Mouse (Mus musculus): Measurements from ENCODE around the gene Cd8b1. TPM values are rescaled to one million over a fixed set of nuclear protein-coding genes. Genes with fewer than 3 reads are reported as not detected.
"Not testable (repeated sequence)": the region's sequence is repeated elsewhere in the genome, so short reads cannot be mapped to it uniquely, and the experiment has no call there.

The Cd8b1 gene
- polyA plus RNA-seq, 1 experiment from 2014 or later = 0.10 TPM

DNA sequence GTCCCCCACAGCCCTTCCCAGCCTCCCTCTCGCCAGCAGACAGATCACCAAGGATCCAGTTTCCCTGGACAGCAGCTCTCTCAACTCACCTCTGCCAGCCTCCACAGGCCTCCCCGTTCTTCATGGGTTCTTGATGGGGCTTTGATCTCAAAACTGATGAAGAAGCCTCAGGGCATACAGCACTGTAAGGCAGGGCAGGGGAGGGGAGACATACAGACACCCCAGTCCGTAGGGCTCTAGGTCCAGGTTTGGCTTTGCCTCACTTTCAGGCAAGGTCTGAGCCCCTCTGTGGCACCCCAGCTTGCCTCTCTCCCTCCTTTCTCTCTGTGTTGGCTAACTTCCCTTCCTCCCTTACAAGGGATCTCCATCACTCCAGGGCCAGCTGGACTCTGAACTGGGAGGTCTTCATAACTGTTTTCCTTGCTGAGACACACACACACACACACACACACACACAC, 733 bp upstream of the Cd8b1 start, which contains the start of gene Smyd1:
Gene Smyd1, minus strand, starts transcription at position 408 of the 458 bp plus-strand sequence.
- H3K27me3 ChIP-seq (ENCODE audit: insufficient read depth, low read length) = no peaks in the 10 kb centered on the region
- H3K4me2 ChIP-seq (replicated peaks; ENCODE audit: low read depth, low read length) = no peak within 1 kb of the TSS
- H3K27ac ChIP-seq (ENCODE audit: low read length) = no peak within 1 kb of the TSS
- WGBS = 65% methylated on average over 3 of the region's 3 CpGs
- H3K9me3 ChIP-seq (ENCODE audit: low read length) = no peaks in the 10 kb centered on the region
- no peak within 1 kb of the TSS for H3K4me3 ChIP-seq (ENCODE audit: low read length)
- H3K4me1 ChIP-seq (ENCODE audit: insufficient read depth, low read length) = no peaks in the 10 kb centered on the region
- no peak within 1 kb of the TSS for H3K9ac ChIP-seq (replicated peaks; ENCODE audit: low read length)
- H3K36me3 ChIP-seq (ENCODE audit: insufficient read depth, low read length) = no peaks in the 10 kb centered on the region
- ATAC-seq (ENCODE audit: low FRiP score, low TSS enrichment) = no peak

DNA sequence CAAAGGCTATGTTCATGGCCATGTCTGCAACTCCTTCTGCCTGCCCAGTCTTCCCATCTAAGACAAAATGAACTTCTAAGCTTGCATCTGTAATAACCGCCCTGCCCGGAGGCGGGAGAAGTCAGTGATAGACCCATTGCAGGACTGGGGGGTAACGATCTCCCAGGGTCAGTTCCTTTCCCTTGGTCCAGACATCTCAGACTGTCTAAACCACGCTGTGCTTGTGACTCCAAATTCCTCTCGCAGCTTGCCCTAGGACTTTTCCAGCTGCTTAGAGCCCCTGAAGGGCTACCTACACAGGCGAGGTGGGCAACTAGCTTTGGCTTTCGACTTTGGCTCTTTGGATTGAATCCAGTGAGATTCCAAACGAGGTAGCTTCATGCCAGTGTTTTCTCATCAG, 2.2 kb downstream of the Cd8b1 start:
- no peak for ATAC-seq (ENCODE audit: low FRiP score, low TSS enrichment)
- WGBS = 89% methylated on average over 9 of the region's 9 CpGs
- Histone ChIP-seq H3K4me1 (ENCODE audit: insufficient read depth, low read length) (no peaks in the 10 kb centered on the region), H3K4me3 (ENCODE audit: low read length) (no peak overlapping the region), H3K27me3 (ENCODE audit: insufficient read depth, low read length) (no peaks in the 10 kb centered on the region), H3K4me2 (replicated peaks; ENCODE audit: low read depth, low read length) (no peak overlapping the region), H3K9ac (replicated peaks; ENCODE audit: low read length) (no peak overlapping the region), H3K9me3 (ENCODE audit: low read length) (no peaks in the 10 kb centered on the region), H3K27ac (ENCODE audit: low read length) (no peak overlapping the region), H3K36me3 (ENCODE audit: insufficient read depth, low read length) (no peaks in the 10 kb centered on the region)

DNA sequence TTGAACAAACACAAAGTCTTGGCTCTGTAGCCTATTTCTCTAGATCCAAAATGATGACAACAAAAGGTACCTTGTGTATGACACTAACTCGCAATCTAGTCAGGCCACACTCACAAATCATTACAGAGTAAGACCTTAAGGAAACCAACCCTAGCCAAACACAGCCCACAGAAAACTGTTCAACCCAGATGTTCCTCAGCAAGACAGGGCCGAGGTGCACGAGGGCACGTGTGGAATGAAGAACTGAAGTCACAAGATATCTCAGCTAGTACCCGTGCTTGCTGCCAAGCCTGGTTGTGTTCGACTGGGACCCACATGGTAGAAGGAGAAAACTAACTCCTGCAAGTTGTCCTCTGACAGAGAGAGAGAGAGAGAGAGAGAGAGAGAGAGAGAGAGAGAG, 7.3 kb downstream of the Cd8b1 start:
- Histone ChIP-seq H3K27ac (ENCODE audit: low read length) (no peak overlapping the region), H3K4me1 (ENCODE audit: insufficient read depth, low read length) (no peaks in the 10 kb centered on the region), H3K4me2 (replicated peaks; ENCODE audit: low read depth, low read length) (no peak overlapping the region), H3K36me3 (ENCODE audit: insufficient read depth, low read length) (no peaks in the 10 kb centered on the region), H3K9me3 (ENCODE audit: low read length) (no peaks in the 10 kb centered on the region), H3K27me3 (ENCODE audit: insufficient read depth, low read length) (no peaks in the 10 kb centered on the region), H3K9ac (replicated peaks; ENCODE audit: low read length) (no peak overlapping the region), H3K4me3 (ENCODE audit: low read length) (no peak overlapping the region)
- no peak for ATAC-seq (ENCODE audit: low FRiP score, low TSS enrichment)
- WGBS = 83% methylated on average over 6 of the region's 6 CpGs

DNA sequence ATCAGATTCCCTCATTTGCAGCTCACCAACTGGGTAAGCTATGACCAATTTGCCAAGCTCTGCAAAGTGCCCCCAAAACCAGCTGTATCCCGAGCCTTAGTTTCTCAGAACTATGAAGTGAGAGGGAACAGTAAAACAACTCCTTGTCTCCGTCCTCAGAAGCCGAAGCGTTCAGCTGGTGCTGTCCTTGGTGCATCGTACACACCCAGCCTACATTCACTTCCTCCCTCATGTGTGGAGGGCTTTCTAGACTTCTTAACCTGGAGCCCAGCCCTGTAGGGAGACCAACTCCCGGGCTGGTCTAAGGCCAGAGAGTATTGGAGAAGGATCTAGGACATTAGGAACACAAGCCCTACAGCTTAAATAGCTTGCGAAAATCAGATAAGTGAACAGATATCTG, 7.9 kb downstream of the Cd8b1 start:
- WGBS = 74% methylated on average over 7 of the region's 7 CpGs
- H3K4me3 ChIP-seq (ENCODE audit: low read length) = no peak overlapping the region
- ATAC-seq (ENCODE audit: low FRiP score, low TSS enrichment) = no peak

DNA sequence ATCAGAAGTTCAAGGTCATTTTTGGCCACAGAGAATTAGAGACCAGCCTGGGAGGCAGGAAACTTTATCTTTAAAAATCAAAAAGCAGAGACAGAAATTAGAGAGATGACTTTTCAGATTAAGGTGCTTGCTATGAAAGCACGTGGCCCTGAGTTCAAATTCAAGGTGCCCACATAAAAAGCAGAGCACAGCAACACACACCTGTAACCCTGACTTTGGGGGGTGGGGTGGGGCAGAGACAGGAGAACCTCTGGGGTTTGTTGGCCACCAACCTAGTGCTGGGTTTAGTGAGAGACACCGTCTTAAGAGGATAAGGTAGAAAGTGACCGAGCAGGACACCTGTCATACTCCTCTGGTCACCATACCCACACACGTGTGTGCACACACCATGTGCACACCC, 8.9 kb downstream of the Cd8b1 start:
- H3K4me2 ChIP-seq (replicated peaks; ENCODE audit: low read depth, low read length); H3K36me3 ChIP-seq (ENCODE audit: insufficient read depth, low read length); H3K4me3 ChIP-seq (ENCODE audit: low read length); ATAC-seq (ENCODE audit: low FRiP score, low TSS enrichment); H3K27me3 ChIP-seq (ENCODE audit: insufficient read depth, low read length); H3K4me1 ChIP-seq (ENCODE audit: insufficient read depth, low read length); H3K9me3 ChIP-seq (ENCODE audit: low read length); H3K9ac ChIP-seq (replicated peaks; ENCODE audit: low read length); H3K27ac ChIP-seq (ENCODE audit: low read length): not testable (repeated sequence)
- WGBS = 81% methylated on average over 1 of the region's 4 CpGs

More for the DNA sequence above, 7.9 kb downstream of the Cd8b1 start:
- Histone ChIP-seq H3K27me3 (ENCODE audit: insufficient read depth, low read length) (no peaks in the 10 kb centered on the region), H3K4me2 (replicated peaks; ENCODE audit: low read depth, low read length) (no peak overlapping the region), H3K9me3 (ENCODE audit: low read length) (no peaks in the 10 kb centered on the region), H3K36me3 (ENCODE audit: insufficient read depth, low read length) (no peaks in the 10 kb centered on the region), H3K9ac (replicated peaks; ENCODE audit: low read length) (no peak overlapping the region), H3K4me1 (ENCODE audit: insufficient read depth, low read length) (no peaks in the 10 kb centered on the region), H3K27ac (ENCODE audit: low read length) (no peak overlapping the region)

DNA sequence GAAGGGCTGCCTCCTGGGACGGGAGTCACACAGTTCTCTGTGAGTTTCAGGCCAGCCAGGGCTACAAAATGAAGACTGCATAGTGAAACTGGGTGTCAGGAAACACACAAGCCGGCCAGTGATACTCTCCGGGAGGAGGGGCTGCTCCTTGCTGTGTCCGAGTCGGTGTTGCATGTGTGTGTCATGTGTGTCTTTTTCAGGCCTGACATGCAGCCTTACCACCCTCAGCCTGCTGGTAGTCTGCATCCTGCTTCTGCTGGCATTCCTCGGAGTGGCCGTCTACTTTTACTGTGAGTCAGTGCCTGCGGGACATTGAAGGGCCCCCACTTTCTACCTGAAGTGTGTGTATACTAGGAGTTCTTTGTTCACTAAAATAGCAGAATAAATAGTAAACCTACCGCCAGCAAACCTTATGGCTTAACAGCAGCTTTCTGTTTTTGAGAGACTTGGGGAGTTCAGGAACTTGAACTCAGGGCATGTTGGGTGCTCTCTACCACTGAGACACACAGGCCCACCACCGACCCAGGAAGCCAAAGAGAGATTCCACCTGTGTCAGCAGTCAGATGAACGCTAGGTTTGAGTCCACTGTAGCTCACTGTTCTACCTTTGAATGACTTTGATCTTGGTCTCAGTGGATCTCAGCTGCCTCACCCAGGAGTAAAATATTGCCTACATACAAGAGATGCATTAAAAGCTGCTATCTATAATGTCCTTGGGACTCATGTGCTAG, 9.8 kb downstream of the Cd8b1 start:
- Histone ChIP-seq H3K4me2 (replicated peaks; ENCODE audit: low read depth, low read length) (no peak overlapping the region), H3K4me3 (ENCODE audit: low read length) (no peak overlapping the region), H3K4me1 (ENCODE audit: insufficient read depth, low read length) (no peaks in the 10 kb centered on the region), H3K27me3 (ENCODE audit: insufficient read depth, low read length) (no peaks in the 10 kb centered on the region), H3K27ac (ENCODE audit: low read length) (no peak overlapping the region), H3K9me3 (ENCODE audit: low read length) (no peaks in the 10 kb centered on the region), H3K9ac (replicated peaks; ENCODE audit: low read length) (no peak overlapping the region), H3K36me3 (ENCODE audit: insufficient read depth, low read length) (no peaks in the 10 kb centered on the region)
- 86% methylated on average over 11 of the region's 11 CpGs for WGBS
- ATAC-seq (ENCODE audit: low FRiP score, low TSS enrichment) = no peak

DNA sequence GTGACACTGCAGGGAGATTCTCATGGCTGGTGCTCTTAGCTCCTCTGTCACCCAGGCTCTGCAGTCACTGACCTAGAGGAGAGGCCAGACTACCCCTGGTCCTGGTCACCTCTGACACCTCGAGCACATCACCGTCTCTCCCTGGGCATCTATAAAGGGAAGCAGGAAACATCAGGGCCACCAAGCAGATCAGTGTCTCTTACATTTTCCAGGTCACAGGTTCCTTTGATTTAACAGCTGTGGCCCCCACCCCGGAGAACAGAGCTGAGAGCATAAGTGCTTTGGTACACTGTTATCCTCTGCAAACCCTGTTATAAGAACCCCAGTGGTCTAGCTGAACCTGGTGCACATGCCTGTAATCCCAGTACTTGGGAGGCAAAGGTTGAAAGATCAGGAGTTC, 10.4 kb downstream of the Cd8b1 start:
- no peak overlapping the region for H3K4me2 ChIP-seq (replicated peaks; ENCODE audit: low read depth, low read length)
- H3K9me3 ChIP-seq (ENCODE audit: low read length) = no peaks in the 10 kb centered on the region
- no peaks in the 10 kb centered on the region for H3K4me1 ChIP-seq (ENCODE audit: insufficient read depth, low read length)
- no peak overlapping the region for H3K9ac ChIP-seq (replicated peaks; ENCODE audit: low read length)
- no peak overlapping the region for H3K27ac ChIP-seq (ENCODE audit: low read length)
- H3K27me3 ChIP-seq (ENCODE audit: insufficient read depth, low read length) = no peaks in the 10 kb centered on the region
- no peak for ATAC-seq (ENCODE audit: low FRiP score, low TSS enrichment)
- H3K4me3 ChIP-seq (ENCODE audit: low read length) = no peak overlapping the region
- no peaks in the 10 kb centered on the region for H3K36me3 ChIP-seq (ENCODE audit: insufficient read depth, low read length)
- WGBS = 49% methylated on average over 3 of the region's 3 CpGs

DNA sequence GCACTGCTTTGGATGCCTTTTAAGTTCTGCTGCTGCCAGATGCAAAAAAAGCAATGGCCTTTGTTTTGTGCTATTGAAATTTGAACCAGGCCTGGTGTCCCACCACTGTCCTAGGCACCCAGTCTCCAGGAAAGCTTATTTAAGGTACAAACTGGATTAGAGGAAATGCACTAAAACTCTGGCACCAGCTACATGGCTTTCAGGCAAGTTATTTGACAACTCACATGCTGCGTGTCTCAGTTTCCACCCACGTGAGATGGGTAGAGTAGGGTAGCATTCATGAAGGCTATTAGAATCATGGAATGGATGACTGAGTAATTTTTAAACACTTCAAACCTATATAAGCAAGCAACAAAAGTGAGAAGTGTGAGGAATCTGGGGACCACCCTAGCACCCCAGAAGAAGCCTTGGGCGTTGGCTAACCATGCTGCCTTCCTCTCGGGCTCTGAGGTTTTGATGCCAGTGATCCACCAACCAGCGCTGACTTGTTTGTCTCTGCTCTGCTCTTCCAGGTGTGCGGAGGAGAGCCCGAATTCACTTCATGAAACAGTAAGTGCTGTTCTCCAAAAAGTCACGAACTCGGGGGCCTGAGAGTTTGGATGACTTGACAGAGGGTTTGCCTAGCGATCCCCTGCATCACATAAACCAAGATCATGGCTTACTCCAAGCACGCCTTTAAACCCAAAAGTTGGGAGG, 11.1 kb downstream of the Cd8b1 start:
- Histone ChIP-seq H3K4me2 (replicated peaks; ENCODE audit: low read depth, low read length) (no peak overlapping the region), H3K27me3 (ENCODE audit: insufficient read depth, low read length) (no peaks in the 10 kb centered on the region), H3K9ac (replicated peaks; ENCODE audit: low read length) (no peak overlapping the region), H3K27ac (ENCODE audit: low read length) (no peak overlapping the region), H3K4me1 (ENCODE audit: insufficient read depth, low read length) (no peaks in the 10 kb centered on the region), H3K9me3 (ENCODE audit: low read length) (no peaks in the 10 kb centered on the region), H3K4me3 (ENCODE audit: low read length) (no peak overlapping the region), H3K36me3 (ENCODE audit: insufficient read depth, low read length) (no peaks in the 10 kb centered on the region)
- no peak for ATAC-seq (ENCODE audit: low FRiP score, low TSS enrichment)
- 89% methylated on average over 11 of the region's 11 CpGs for WGBS

DNA sequence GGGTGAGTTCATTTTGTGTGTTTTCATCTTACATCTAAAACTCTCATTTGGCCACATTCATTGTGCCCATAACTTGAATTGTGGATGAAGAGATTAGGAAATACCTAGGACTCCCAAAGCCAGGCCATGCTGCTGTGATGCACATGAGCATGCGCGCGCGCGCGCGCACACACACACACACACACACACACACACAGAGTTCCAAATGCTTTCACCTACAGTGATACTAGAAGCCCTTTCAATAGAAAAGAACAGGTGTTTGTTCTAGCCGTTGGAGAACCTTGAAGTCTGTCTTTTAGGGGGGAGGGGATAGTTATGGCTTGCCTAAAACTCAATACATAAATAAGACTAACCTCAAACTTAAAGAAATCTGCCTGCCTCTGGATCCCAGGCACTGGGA, 15.1 kb downstream of the Cd8b1 start:
- 96% methylated on average over 8 of the region's 8 CpGs for WGBS
- H3K4me1 ChIP-seq (ENCODE audit: insufficient read depth, low read length) = no peaks in the 10 kb centered on the region
- no peak overlapping the region for H3K4me2 ChIP-seq (replicated peaks; ENCODE audit: low read depth, low read length)
- H3K9ac ChIP-seq (replicated peaks; ENCODE audit: low read length) = no peak overlapping the region
- H3K27me3 ChIP-seq (ENCODE audit: insufficient read depth, low read length) = no peaks in the 10 kb centered on the region
- no peaks in the 10 kb centered on the region for H3K9me3 ChIP-seq (ENCODE audit: low read length)
- no peak overlapping the region for H3K27ac ChIP-seq (ENCODE audit: low read length)
- H3K36me3 ChIP-seq (ENCODE audit: insufficient read depth, low read length) = no peaks in the 10 kb centered on the region
- no peak overlapping the region for H3K4me3 ChIP-seq (ENCODE audit: low read length)
- no peak for ATAC-seq (ENCODE audit: low FRiP score, low TSS enrichment)

DNA sequence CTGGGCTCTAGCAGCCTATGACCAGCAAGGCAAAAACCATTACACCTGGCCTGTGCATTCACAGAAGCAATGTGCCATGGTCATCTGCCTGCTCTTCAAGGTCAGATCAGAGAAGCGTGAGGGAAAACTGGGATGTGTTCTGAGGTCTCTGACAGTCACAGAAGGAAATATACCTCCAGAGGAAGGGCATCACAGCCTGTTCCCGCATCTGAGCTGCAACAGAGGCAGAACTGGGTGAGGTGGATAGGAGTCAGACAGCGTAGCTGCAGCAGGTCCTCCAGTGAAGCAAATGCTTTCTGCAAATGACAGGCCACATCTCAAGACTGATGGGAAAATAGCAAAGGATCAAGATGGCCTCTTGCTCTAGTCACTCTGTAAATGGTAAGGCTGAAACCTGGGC, 16.4 kb downstream of the Cd8b1 start:
- no peak for ATAC-seq (ENCODE audit: low FRiP score, low TSS enrichment)
- H3K9ac ChIP-seq (replicated peaks; ENCODE audit: low read length) = no peak overlapping the region
- WGBS = 78% methylated on average over 3 of the region's 3 CpGs
- no peak overlapping the region for H3K4me2 ChIP-seq (replicated peaks; ENCODE audit: low read depth, low read length)
- no peak overlapping the region for H3K27ac ChIP-seq (ENCODE audit: low read length)
- H3K36me3 ChIP-seq (ENCODE audit: insufficient read depth, low read length) = no peaks in the 10 kb centered on the region
- H3K4me3 ChIP-seq (ENCODE audit: low read length) = no peak overlapping the region
- H3K4me1 ChIP-seq (ENCODE audit: insufficient read depth, low read length) = no peaks in the 10 kb centered on the region
- H3K27me3 ChIP-seq (ENCODE audit: insufficient read depth, low read length) = no peaks in the 10 kb centered on the region
- no peaks in the 10 kb centered on the region for H3K9me3 ChIP-seq (ENCODE audit: low read length)
